Mouse (Mus musculus) C2C12 (cell line): Measurements from ENCODE around the gene Xkr7.

ENCODE experiments used
- MYOD1 ChIP-seq: IDR thresholded peaks from one replicate; pipeline ENCODE4 v1.6.1; 2011; ENCODE audit warnings: low read depth; ENCODE audit not compliant: control insufficient read depth, insufficient read length
- USF1 ChIP-seq: IDR thresholded peaks from one replicate; pipeline ENCODE4 v1.6.1; 2011; ENCODE audit warnings: low read depth, mild to moderate bottlenecking, control low read depth, moderate library complexity

DNA sequence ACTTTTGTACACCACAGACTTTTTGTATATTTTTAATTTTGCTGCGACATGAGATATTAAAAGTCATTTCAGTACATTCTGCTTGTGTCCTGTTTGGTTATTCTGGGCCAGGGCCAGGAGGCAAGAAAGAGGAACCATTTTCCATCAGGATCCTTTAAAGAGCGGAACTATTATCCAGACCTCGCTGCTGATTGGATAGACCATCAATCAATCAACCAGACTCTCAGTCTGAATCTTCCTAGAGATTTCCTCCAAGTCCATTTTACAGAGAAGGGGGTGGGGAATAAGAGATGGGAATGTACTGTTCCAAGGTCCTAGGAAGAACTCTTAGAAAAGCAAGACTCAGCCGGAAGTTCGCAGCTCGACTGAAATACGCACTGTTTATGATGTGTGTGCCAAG is 28.6 kb downstream of the Xkr7 start:
- TF ChIP-seq USF1 (no peak), MYOD1 (no peak)
